Mouse (Mus musculus): ENCODE results near the gene Enox2.

Enox2 gene

GRCm38 (mm10) chrX:49002892-49003291 is 285.2 kb downstream of the Enox2 start:
- no peak for DNase-seq (ENCODE audit: low read depth, low spot score)

GRCm38 (mm10) chrX:48985653-48986052 is 302.4 kb downstream of the Enox2 start:
- DNase-seq (ENCODE audit: low read depth, low spot score) = no peak

DNA sequence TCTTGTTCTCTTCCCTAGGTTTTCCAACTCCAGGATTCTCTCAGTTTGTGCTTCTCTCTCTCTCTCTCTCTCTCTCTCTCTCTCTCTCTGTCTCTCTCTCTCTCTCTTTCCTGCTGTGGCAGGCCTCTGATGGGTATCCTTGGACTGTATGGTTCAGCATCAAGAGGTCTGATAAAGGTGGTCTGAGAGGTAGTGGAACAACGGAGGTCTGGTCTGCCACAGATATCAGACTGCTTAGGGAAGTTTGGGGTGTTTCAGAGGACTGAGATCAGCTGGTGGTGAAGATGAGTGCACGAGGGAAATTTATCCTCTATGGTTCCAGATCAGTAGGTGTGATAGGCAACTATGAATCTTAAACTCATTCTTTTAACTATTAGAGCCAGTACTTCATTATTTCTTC is 303.6 kb downstream of the Enox2 start:
- no peak for DNase-seq (ENCODE audit: low read depth, low spot score)
